ENCODE assay signal across 29 mouse cellular contexts in genomic region chr9:15866280-15867072, GRCm38 (mm10). TPM values are rescaled to one million over a fixed set of nuclear protein-coding genes. Genes with fewer than 3 reads are reported as not detected.
A peak's percentile ranks its signal among the peaks of the same experiment; 100 is the strongest.
DNase-seq lines count a peak whose midpoint lies in the region; ATAC-seq and TF ChIP-seq lines count a peak whose summit lies in the region.
"Had no signal": no experiment of that assay in that cellular context is flagged by ENCODE, and none has a peak within 500 bp of the region (broad histone marks: within the 10 kb centered on the region; RNA-seq: fewer than 3 reads in every experiment).

No protein-coding gene starts in this region.

- peak; percentile 12 for DNase-seq in embryo, embryonic 11 days
- no peak for DNase-seq in embryo, embryonic 10 days (ENCODE audit: low spot score)
- no peak for DNase-seq in hindbrain, embryonic 11.5 days (ENCODE audit: low spot score)
- DNase-seq in brain, embryonic 14.5 days (ENCODE audit: low read depth) = peak; percentile 67
- DNase-seq in adrenal gland, postnatal 36 days = no peak
- DNase-seq in gastrocnemius, adult 8-10 months (ENCODE audit: low spot score in 2 of 2) = no peak
- DNase-seq: adrenal gland, adult 8-10 months; cerebellum, adult 11 months; cerebellum, postnatal 25 days; gastrocnemius, postnatal 25 days; kidney, postnatal 25 days; retina, postnatal 1 day; right cerebral cortex, postnatal 4 days had no signal

- H3K4me1 ChIP-seq in hindbrain, embryonic 12.5 days = no peaks in the 10 kb centered on the region
- no peaks in the 10 kb centered on the region for H3K4me1 ChIP-seq in hindbrain, embryonic 11.5 days (replicated peaks; ENCODE audit: control insufficient read depth, insufficient read depth, low read length)
- H3K4me1 ChIP-seq in limb, embryonic 12.5 days (replicated peaks) = peaks cover 16% of the 10 kb centered on the region
- H3K4me1 ChIP-seq: embryonic facial prominence, embryonic 12.5 days; midbrain, embryonic 10.5 days had no signal

- no peak overlapping the region for H3K27ac ChIP-seq in hindbrain, embryonic 12.5 days
- H3K27ac ChIP-seq in hindbrain, embryonic 11.5 days (ENCODE audit: low read depth, low read length) = no peak overlapping the region
- H3K27ac ChIP-seq in limb, embryonic 12.5 days = no peak overlapping the region
- H3K27ac ChIP-seq: embryonic facial prominence, embryonic 12.5 days; heart, embryonic 10.5 days; liver, embryonic 14.5 days; macrophage; midbrain, embryonic 10.5 days had no signal

- no peaks in the 10 kb centered on the region for H3K27me3 ChIP-seq in hindbrain, embryonic 12.5 days
- H3K27me3 ChIP-seq in hindbrain, embryonic 11.5 days (ENCODE audit: control insufficient read depth, insufficient read depth, low read length) = no peaks in the 10 kb centered on the region
- peaks cover 8% of the 10 kb centered on the region; the same call in 1 of the 2 replicates for H3K27me3 ChIP-seq in limb, embryonic 12.5 days
- H3K27me3 ChIP-seq: embryonic facial prominence, embryonic 12.5 days; Patski had no signal

- no peak for TF ChIP-seq POLR2A in brain, embryonic 14.5 days (IDR thresholded peaks at IDR 0.05; ENCODE audit: borderline replicate concordance, extremely low read depth, insufficient read depth, insufficient read length, poor library complexity, severe bottlenecking)

- H3K9me3 ChIP-seq in hindbrain, embryonic 12.5 days (replicated peaks) = no peaks in the 10 kb centered on the region
- H3K9me3 ChIP-seq in hindbrain, embryonic 11.5 days (ENCODE audit: control insufficient read depth, low read length) = no peaks in the 10 kb centered on the region
- H3K9me3 ChIP-seq in limb, embryonic 12.5 days = no peaks in the 10 kb centered on the region
- H3K9me3 ChIP-seq: embryonic facial prominence, embryonic 12.5 days; heart, embryonic 10.5 days; midbrain, embryonic 10.5 days had no signal

- H3K4me2 ChIP-seq in hindbrain, embryonic 12.5 days (replicated peaks) = no peak overlapping the region
- H3K4me2 ChIP-seq in hindbrain, embryonic 11.5 days (replicated peaks; ENCODE audit: low read depth, low read length) = no peak overlapping the region
- H3K4me2 ChIP-seq in limb, embryonic 12.5 days = no peak overlapping the region
- H3K4me2 ChIP-seq: embryonic facial prominence, embryonic 12.5 days had no signal

- peak; percentile 46; the same call in 1 of the 2 replicates for ATAC-seq in hindbrain, embryonic 12.5 days (ENCODE audit: low FRiP score)
- no peak for ATAC-seq in hindbrain, embryonic 11.5 days (ENCODE audit: low FRiP score)
- ATAC-seq in limb, embryonic 12.5 days (ENCODE audit: insufficient number of reproducible peaks, insufficient read depth, low FRiP score, low TSS enrichment, low read depth) = 0 out of 2 replicates have a peak, but pooled peaks have one; percentile 46
- ATAC-seq: CD4-positive, CD25-positive, alpha-beta regulatory T cell, adult 4 months; Patski had no signal

- 75% methylated on average over 10 of the region's 10 CpGs for WGBS in hindbrain, embryonic 12.5 days
- 81% methylated on average over 10 of the region's 10 CpGs for WGBS in hindbrain, embryonic 11.5 days
- 49% methylated on average over 10 of the region's 10 CpGs for WGBS in limb, embryonic 12.5 days

- no peak for TF ChIP-seq CTCF in brain, embryonic 14.5 days (IDR thresholded peaks at IDR 0.05; ENCODE audit: borderline replicate concordance, extremely low read depth, insufficient read depth, insufficient read length)

- no peaks in the 10 kb centered on the region for H3K36me3 ChIP-seq in hindbrain, embryonic 12.5 days
- no peaks in the 10 kb centered on the region for H3K36me3 ChIP-seq in hindbrain, embryonic 11.5 days (ENCODE audit: control insufficient read depth, insufficient read depth, low read length)
- no peaks in the 10 kb centered on the region for H3K36me3 ChIP-seq in limb, embryonic 12.5 days
- H3K36me3 ChIP-seq: embryonic facial prominence, embryonic 12.5 days; heart, embryonic 10.5 days; midbrain, embryonic 10.5 days had no signal

- no peak overlapping the region for H3K4me3 ChIP-seq in hindbrain, embryonic 12.5 days
- no peak overlapping the region for H3K4me3 ChIP-seq in hindbrain, embryonic 11.5 days (ENCODE audit: low read depth, low read length)
- no peak overlapping the region for H3K4me3 ChIP-seq in limb, embryonic 12.5 days (replicated peaks)
- H3K4me3 ChIP-seq: embryonic facial prominence, embryonic 12.5 days; heart, embryonic 10.5 days; midbrain, embryonic 10.5 days had no signal

- no peak overlapping the region for H3K9ac ChIP-seq in hindbrain, embryonic 12.5 days
- no peak overlapping the region for H3K9ac ChIP-seq in hindbrain, embryonic 11.5 days (ENCODE audit: low read depth, low read length)
- H3K9ac ChIP-seq in limb, embryonic 12.5 days (replicated peaks) = no peak overlapping the region
- H3K9ac ChIP-seq: embryonic facial prominence, embryonic 12.5 days; liver, embryonic 14.5 days had no signal

RNA-seq across cellular contexts. Expression of gene Mtnr1b, which starts 7.9 kb away (rescaled TPM):
- polyA plus RNA-seq in hindbrain, embryonic 12.5 days (2016; fragmentation: Nextera tagmentation; extraction: Ambion mirVana) = not detected in 2 replicates
- not detected in 2 replicates for polyA plus RNA-seq in hindbrain, embryonic 11.5 days (2014; fragmentation: Nextera tagmentation; extraction: Ambion mirVana)
- not detected in 2 replicates for polyA plus RNA-seq in brain, embryonic 14.5 days (2012; rRNA removed)
- not detected in 2 replicates for polyA plus RNA-seq in limb, embryonic 12.5 days (2016; fragmentation: Nextera tagmentation; extraction: Ambion mirVana)
- not detected for total RNA-seq in adrenal gland, postnatal 36 days (2021)
- not detected for total RNA-seq in gastrocnemius, adult 8-10 months (2022)
- total RNA-seq: adrenal gland, adult 8-10 months; ES-E14; gastrocnemius, postnatal 25 days; layer of hippocampus, adult 8-10 months; left cerebral cortex, postnatal 36 days had no signal
- polyA plus RNA-seq: CD4-positive, CD25-positive, alpha-beta regulatory T cell, adult 4 months; embryonic facial prominence, embryonic 12.5 days; heart, embryonic 10.5 days; heart, postnatal 0 days; liver, embryonic 14.5 days; lung, embryonic 16.5 days; macrophage; midbrain, embryonic 10.5 days; Patski; stomach, embryonic 16.5 days; thymus, postnatal 0 days had no signal

Comparison
In these comparisons a context has a peak if more than half of its experiments do, and no peak if none do; other contexts are left out.
1. DNase-seq: peak in embryo, embryonic 11 days (single experiment) and brain, embryonic 14.5 days (single experiment); none in embryo, embryonic 10 days (single experiment), hindbrain, embryonic 11.5 days (single experiment), adrenal gland, postnatal 36 days (0 of 2) and gastrocnemius, adult 8-10 months (0 of 2).